Comparison of ENCODE assay signal across 16 mouse cellular contexts in the genomic region with DNA sequence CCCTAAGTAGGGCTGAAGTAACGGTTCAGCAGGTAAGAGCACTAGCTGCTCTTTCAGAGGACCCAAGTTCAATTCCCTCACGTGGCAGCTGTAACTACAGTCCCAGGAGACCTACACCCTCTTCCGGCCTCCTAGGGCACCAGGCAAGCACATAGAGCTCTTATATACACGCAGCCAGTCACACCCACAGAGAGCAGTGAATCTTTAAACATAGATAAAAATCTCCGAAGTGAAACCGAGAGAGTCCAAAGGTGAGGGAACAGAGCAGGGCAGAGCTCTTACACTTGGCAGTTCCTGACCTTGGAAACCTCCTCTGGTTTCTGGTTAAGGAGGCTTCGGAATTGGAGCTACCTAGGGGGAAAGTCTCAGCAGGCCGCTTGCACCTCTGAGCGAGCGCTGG. TPM values are rescaled to one million over a fixed set of nuclear protein-coding genes. Genes with fewer than 3 reads are reported as not detected.
DNase-seq lines count a peak whose midpoint lies in the region; ATAC-seq lines count a peak whose summit lies in the region.
"Had no signal": no experiment of that assay in that cellular context is flagged by ENCODE, and none has a peak within 500 bp of the region (broad histone marks: within the 10 kb centered on the region; RNA-seq: fewer than 3 reads in every experiment).

No protein-coding gene starts in this region.

- intact Hi-C loops in heart, postnatal 10 days (cut with DNase I) = no loop called here

- DNase-seq in A20 (ENCODE audit: low read depth, low spot score) = peak; percentile 27
- DNase-seq in kidney, adult 9 months = peak; percentile 92
- DNase-seq in large intestine, adult 2 months (ENCODE audit: low read depth, low spot score) = peak; percentile 70
- DNase-seq in B cell, adult 2 months = no peak
- no peak for DNase-seq in heart, postnatal 10 days
- no peak for DNase-seq in right cerebral cortex, adult 18-20 months
- DNase-seq: adrenal gland, postnatal 10 days; cerebellum, adult 8-10 months; gastrocnemius, postnatal 14 days; right cerebral cortex, postnatal 4 days; thymus, postnatal 25 days had no signal

- peak; percentile 35 for ATAC-seq in inflammation-experienced regulatory T-cells, adult 6 months
- ATAC-seq: midbrain, embryonic 16.5 days had no signal

- 24% methylated on average over 10 of the region's 10 CpGs for WGBS in large intestine, adult 2 months

RNA-seq across cellular contexts. Expression of gene Slc5a11, which starts 15.9 kb away (rescaled TPM):
- polyA plus RNA-seq in inflammation-experienced regulatory T-cells, adult 6 months (2017; shearing (Covaris generic)) = 1 to 10 TPM in 1 of 3 experiments, under 1 TPM in 2; 0.27 to 1.9 (median 0.60) TPM
- polyA plus RNA-seq in large intestine, adult 2 months (2012; rRNA removed) = 27.9 and 153 TPM in 2 replicates
- total RNA-seq in heart, postnatal 10 days (2021) = not detected
- total RNA-seq: adrenal gland, postnatal 10 days; gastrocnemius, postnatal 14 days had no signal
- polyA plus RNA-seq: forebrain, embryonic 10.5 days; limb, embryonic 11.5 days; neural tube, embryonic 11.5 days had no signal

Comparison
In these comparisons a context has a peak if more than half of its experiments do, and no peak if none do; other contexts are left out.
1. DNase-seq: peak in A20 (single experiment), kidney, adult 9 months (single experiment) and large intestine, adult 2 months (single experiment); none in B cell, adult 2 months (0 of 2), heart, postnatal 10 days (0 of 2) and right cerebral cortex, adult 18-20 months (single experiment).
2. RNA of gene Slc5a11, which starts 15.9 kb away (polyA plus RNA-seq): 27.9 to 153 TPM in large intestine, adult 2 months; 0.27 to 1.9 TPM in inflammation-experienced regulatory T-cells, adult 6 months; every median in the first group is over 10 times any median in the second.